Comparison of ENCODE assay signal across 8 mouse cellular contexts in genomic region chr7:139368722-139369380, GRCm38 (mm10). TPM values are rescaled to one million over a fixed set of nuclear protein-coding genes. Genes with fewer than 3 reads are reported as not detected.
A peak's percentile ranks its signal among the peaks of the same experiment; 100 is the strongest.
DNase-seq lines count a peak whose midpoint lies in the region; ATAC-seq and TF ChIP-seq lines count a peak whose summit lies in the region.

No protein-coding gene starts in this region.

- no peaks in the 10 kb centered on the region for H3K36me3 ChIP-seq in midbrain, embryonic 15.5 days (replicated peaks)
- no peaks in the 10 kb centered on the region for H3K36me3 ChIP-seq in midbrain, embryonic 16.5 days (ENCODE audit: control insufficient read depth, insufficient read depth, low read length)
- no peaks in the 10 kb centered on the region for H3K36me3 ChIP-seq in liver, postnatal 0 days (replicated peaks; ENCODE audit: insufficient read depth, low read length)
- no peaks in the 10 kb centered on the region for H3K36me3 ChIP-seq in stomach, embryonic 16.5 days (ENCODE audit: control insufficient read depth, insufficient read depth, low read length)

- H3K27me3 ChIP-seq in midbrain, embryonic 15.5 days (replicated peaks), result no peaks in the 10 kb centered on the region
- H3K27me3 ChIP-seq in midbrain, embryonic 16.5 days (ENCODE audit: control insufficient read depth, insufficient read depth, low read depth, low read length), result no peaks in the 10 kb centered on the region
- no peaks in the 10 kb centered on the region for H3K27me3 ChIP-seq in liver, postnatal 0 days (ENCODE audit: insufficient read depth, low read length)
- H3K27me3 ChIP-seq in stomach, embryonic 16.5 days (ENCODE audit: control insufficient read depth, insufficient read depth, low read length), result no peaks in the 10 kb centered on the region

- H3K4me2 ChIP-seq in midbrain, embryonic 15.5 days, result no peak overlapping the region
- H3K4me2 ChIP-seq in midbrain, embryonic 16.5 days (ENCODE audit: low read length), result no peak overlapping the region
- no peak overlapping the region for H3K4me2 ChIP-seq in liver, postnatal 0 days (ENCODE audit: low read depth, low read length)
- no peak overlapping the region for H3K4me2 ChIP-seq in stomach, embryonic 16.5 days (ENCODE audit: low read depth, low read length)

- peak; percentile 71 for DNase-seq in cerebellum, adult 9-10 months
- DNase-seq in gastrocnemius, postnatal 4 days (ENCODE audit: low spot score in 2 of 2), result peak; percentile 69 to 86
- DNase-seq in kidney, adult 18-20 months, result peak; percentile 79
- DNase-seq in liver, postnatal 0 days, result no peak

- WGBS in midbrain, embryonic 15.5 days, result 62% methylated on average over 14 of the region's 14 CpGs
- 64% methylated on average over 14 of the region's 14 CpGs for WGBS in midbrain, embryonic 16.5 days
- 44% methylated on average over 14 of the region's 14 CpGs for WGBS in liver, postnatal 0 days (ENCODE audit: insufficient replicate concordance)
- 33% methylated on average over 14 of the region's 14 CpGs for WGBS in stomach, embryonic 16.5 days

- H3K9ac ChIP-seq in midbrain, embryonic 15.5 days, result no peak overlapping the region
- H3K9ac ChIP-seq in midbrain, embryonic 16.5 days (ENCODE audit: low read depth, low read length), result no peak overlapping the region
- no peak overlapping the region for H3K9ac ChIP-seq in liver, postnatal 0 days (replicated peaks)
- peak overlapping the region; percentile 34 for H3K9ac ChIP-seq in stomach, embryonic 16.5 days (ENCODE audit: low read length)

- H3K4me3 ChIP-seq in midbrain, embryonic 15.5 days, result no peak overlapping the region
- no peak overlapping the region for H3K4me3 ChIP-seq in midbrain, embryonic 16.5 days (ENCODE audit: low read depth, low read length)
- no peak overlapping the region for H3K4me3 ChIP-seq in liver, postnatal 0 days (ENCODE audit: low read depth, low read length)
- no peak overlapping the region for H3K4me3 ChIP-seq in stomach, embryonic 16.5 days (replicated peaks; ENCODE audit: low read length)

- TF ChIP-seq EP300 in liver, postnatal 0 days (IDR thresholded peaks at IDR 0.05; ENCODE audit: low read depth), result no peak

- no peak overlapping the region for H3K27ac ChIP-seq in midbrain, embryonic 15.5 days
- H3K27ac ChIP-seq in midbrain, embryonic 16.5 days (ENCODE audit: low read length), result no peak overlapping the region
- H3K27ac ChIP-seq in liver, postnatal 0 days (ENCODE audit: low read depth), result peak overlapping the region; percentile 13
- H3K27ac ChIP-seq in stomach, embryonic 16.5 days (ENCODE audit: low read length), result peak overlapping the region; percentile 88

- 0 out of 2 replicates have a peak, but pooled peaks have one; percentile 39 for ATAC-seq in midbrain, embryonic 15.5 days (replicated peaks)
- no peak for ATAC-seq in midbrain, embryonic 16.5 days
- ATAC-seq in liver, postnatal 0 days, result no peak; the same call in 1 of the 2 replicates
- ATAC-seq in stomach, embryonic 16.5 days (ENCODE audit: insufficient read depth, low FRiP score), result peak; percentile 65; the same call in 1 of the 2 replicates
- ATAC-seq in monocyte, adult 5-6 weeks (replicated peaks; ENCODE audit: insufficient number of reproducible peaks, low FRiP score, low TSS enrichment, poor library complexity, severe bottlenecking), result no peak

- peaks cover 9% of the 10 kb centered on the region for H3K4me1 ChIP-seq in midbrain, embryonic 15.5 days
- peaks cover 12% of the 10 kb centered on the region for H3K4me1 ChIP-seq in midbrain, embryonic 16.5 days (ENCODE audit: control insufficient read depth, insufficient read depth, low read length)
- H3K4me1 ChIP-seq in liver, postnatal 0 days (ENCODE audit: insufficient read depth), result peaks cover 21% of the 10 kb centered on the region
- peaks cover 66% of the 10 kb centered on the region for H3K4me1 ChIP-seq in stomach, embryonic 16.5 days (ENCODE audit: control insufficient read depth, insufficient read depth, low read length)

- no peaks in the 10 kb centered on the region for H3K9me3 ChIP-seq in midbrain, embryonic 15.5 days
- H3K9me3 ChIP-seq in midbrain, embryonic 16.5 days (replicated peaks; ENCODE audit: control insufficient read depth, low read length, poor library complexity, severe bottlenecking), result no peaks in the 10 kb centered on the region
- H3K9me3 ChIP-seq in liver, postnatal 0 days (ENCODE audit: low read length), result no peaks in the 10 kb centered on the region
- no peaks in the 10 kb centered on the region for H3K9me3 ChIP-seq in stomach, embryonic 16.5 days (replicated peaks; ENCODE audit: control insufficient read depth, low read length)

- TF ChIP-seq CTCF in liver, postnatal 0 days (IDR thresholded peaks at IDR 0.05; ENCODE audit: low read depth), result no peak

RNA-seq across cellular contexts. Expression of gene Inpp5a, which starts 20.1 kb away (rescaled TPM):
- 17.7 and 19.2 TPM in 2 replicates for polyA plus RNA-seq in midbrain, embryonic 15.5 days (2015; fragmentation: Nextera tagmentation; extraction: Ambion mirVana)
- 15.3 and 15.4 TPM in 2 replicates for polyA plus RNA-seq in midbrain, embryonic 16.5 days (2015; fragmentation: Nextera tagmentation; extraction: Ambion mirVana)
- total RNA-seq in gastrocnemius, postnatal 4 days (2021), result 100 to 1,000 TPM; 104 TPM
- polyA plus RNA-seq in liver, postnatal 0 days (2015; fragmentation: Nextera tagmentation; extraction: Ambion mirVana), result 6.0 and 6.9 TPM in 2 replicates
- 20.0 and 21.3 TPM in 2 replicates for polyA plus RNA-seq in stomach, embryonic 16.5 days (2015; fragmentation: Nextera tagmentation; extraction: Ambion mirVana)
- 9.5 to 39.9 TPM (median 10.0 TPM) in 3 replicates for total RNA-seq in monocyte, adult 5-6 weeks (2017)

Comparison
In these comparisons a context has a peak if more than half of its experiments do, and no peak if none do; other contexts are left out.
1. ATAC-seq: peak in midbrain, embryonic 15.5 days (single experiment) and stomach, embryonic 16.5 days (single experiment); none in midbrain, embryonic 16.5 days (single experiment), liver, postnatal 0 days (single experiment) and monocyte, adult 5-6 weeks (single experiment).
2. H3K27ac ChIP-seq: peak in liver, postnatal 0 days (single experiment) and stomach, embryonic 16.5 days (single experiment); none in midbrain, embryonic 15.5 days (single experiment) and midbrain, embryonic 16.5 days (single experiment).